Mouse (Mus musculus): ENCODE results near the gene Arl14. TPM values are rescaled to one million over a fixed set of nuclear protein-coding genes. Genes with fewer than 3 reads are reported as not detected.
A peak's percentile ranks its signal among the peaks of the same experiment; 100 is the strongest.

Arl14 gene
- polyA plus RNA-seq, 1 experiment from 2014 or later: not detected

DNA sequence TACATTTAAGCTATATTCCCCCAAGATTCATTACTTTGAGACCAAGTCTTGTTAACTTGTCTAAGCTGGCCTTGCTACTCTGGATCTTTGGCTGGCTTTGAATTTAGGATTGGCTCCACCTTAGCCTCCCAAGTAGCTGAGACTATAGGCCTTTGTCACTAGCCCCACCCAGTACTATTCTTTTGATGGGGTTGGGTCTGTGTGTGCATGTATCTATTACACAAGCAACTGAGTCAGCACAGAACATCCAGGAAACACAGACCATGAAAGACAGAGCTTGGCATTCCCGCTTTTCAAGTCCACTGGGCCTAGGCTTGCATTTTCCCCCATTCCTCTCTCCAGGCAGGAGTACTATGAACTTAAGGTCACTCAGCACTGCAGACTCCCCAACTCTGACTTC, 12.3 kb downstream of the Arl14 start:
- H3K9ac ChIP-seq (replicated peaks; ENCODE audit: low read length): no peak overlapping the region
- no peak overlapping the region for H3K4me3 ChIP-seq (ENCODE audit: low read depth, low read length)
- H3K9me3 ChIP-seq (replicated peaks; ENCODE audit: control insufficient read depth, low read length): no peaks in the 10 kb centered on the region
- ATAC-seq (replicated peaks; ENCODE audit: insufficient number of reproducible peaks, low FRiP score, low TSS enrichment, low read depth): no peak
- WGBS: 90% methylated on average over 1 of the region's 1 CpGs
- H3K4me1 ChIP-seq (ENCODE audit: control insufficient read depth, insufficient read depth, low read length): no peaks in the 10 kb centered on the region
- H3K4me2 ChIP-seq (ENCODE audit: low read depth, low read length): no peak overlapping the region
- no peaks in the 10 kb centered on the region for H3K27me3 ChIP-seq (ENCODE audit: control insufficient read depth, insufficient read depth, low read length)
- H3K27ac ChIP-seq (replicated peaks; ENCODE audit: low read depth, low read length): no peak overlapping the region
- DNase-seq (ENCODE audit: low spot score): no peak
- H3K36me3 ChIP-seq (replicated peaks; ENCODE audit: control insufficient read depth, insufficient read depth, low read depth, low read length): no peaks in the 10 kb centered on the region

DNA sequence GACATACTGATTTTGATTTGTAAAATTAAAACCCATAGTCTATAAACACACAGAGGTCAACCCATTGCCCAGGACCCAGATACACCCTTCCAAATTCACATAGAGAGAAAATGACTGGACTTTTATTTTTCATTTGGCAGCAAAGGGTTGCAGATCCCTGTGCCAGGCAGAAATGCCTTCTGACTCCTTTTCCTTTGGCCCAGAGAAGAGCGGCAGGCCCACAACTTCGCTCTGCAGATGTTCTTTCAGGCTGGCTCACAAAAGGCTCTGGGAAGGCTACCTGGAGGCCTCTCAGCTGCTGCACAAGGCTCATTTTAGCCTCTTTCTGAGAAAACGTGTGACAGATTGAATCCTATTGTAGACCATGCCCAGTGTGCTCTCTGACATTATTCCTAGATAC, 13.6 kb downstream of the Arl14 start:
- no peaks in the 10 kb centered on the region for H3K9me3 ChIP-seq (replicated peaks; ENCODE audit: control insufficient read depth, low read length)
- 77% methylated on average over 3 of the region's 3 CpGs for WGBS
- DNase-seq (ENCODE audit: low spot score) (no peak), ATAC-seq (replicated peaks; ENCODE audit: insufficient number of reproducible peaks, low FRiP score, low TSS enrichment, low read depth) (no peak)
- no peaks in the 10 kb centered on the region for H3K4me1 ChIP-seq (ENCODE audit: control insufficient read depth, insufficient read depth, low read length)
- H3K4me3 ChIP-seq (ENCODE audit: low read depth, low read length): no peak overlapping the region
- H3K27me3 ChIP-seq (ENCODE audit: control insufficient read depth, insufficient read depth, low read length): no peaks in the 10 kb centered on the region
- H3K27ac ChIP-seq (replicated peaks; ENCODE audit: low read depth, low read length): no peak overlapping the region
- H3K9ac ChIP-seq (replicated peaks; ENCODE audit: low read length): no peak overlapping the region
- no peaks in the 10 kb centered on the region for H3K36me3 ChIP-seq (replicated peaks; ENCODE audit: control insufficient read depth, insufficient read depth, low read depth, low read length)
- H3K4me2 ChIP-seq (ENCODE audit: low read depth, low read length): no peak overlapping the region

DNA sequence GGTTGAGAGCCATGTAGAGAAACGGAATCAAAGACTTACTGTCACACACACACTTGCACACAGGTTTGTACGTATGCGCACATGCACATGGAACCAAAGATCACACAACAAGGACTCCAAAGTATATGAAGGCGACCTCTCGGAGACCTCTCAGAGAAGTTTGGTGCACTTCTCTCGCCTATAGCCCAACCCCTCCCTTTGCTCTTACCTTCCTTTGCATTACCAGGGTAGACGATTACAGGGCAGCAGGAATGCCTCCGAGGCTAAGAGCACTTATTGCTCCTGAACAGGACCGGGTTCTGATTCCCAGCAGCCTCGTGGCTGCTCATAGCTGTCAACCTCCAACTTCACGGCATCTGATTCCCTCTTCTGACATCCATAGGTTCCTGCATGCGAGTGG, 14.3 kb downstream of the Arl14 start:
- DNase-seq (ENCODE audit: low spot score) (no peak), ATAC-seq (replicated peaks; ENCODE audit: insufficient number of reproducible peaks, low FRiP score, low TSS enrichment, low read depth) (no peak)
- H3K4me1 ChIP-seq (ENCODE audit: control insufficient read depth, insufficient read depth, low read length): no peaks in the 10 kb centered on the region
- no peaks in the 10 kb centered on the region for H3K36me3 ChIP-seq (replicated peaks; ENCODE audit: control insufficient read depth, insufficient read depth, low read depth, low read length)
- WGBS: 85% methylated on average over 12 of the region's 12 CpGs
- H3K9me3 ChIP-seq (replicated peaks; ENCODE audit: control insufficient read depth, low read length): no peaks in the 10 kb centered on the region
- no peaks in the 10 kb centered on the region for H3K27me3 ChIP-seq (ENCODE audit: control insufficient read depth, insufficient read depth, low read length)
- no peak overlapping the region for H3K27ac ChIP-seq (replicated peaks; ENCODE audit: low read depth, low read length)
- no peak overlapping the region for H3K4me2 ChIP-seq (ENCODE audit: low read depth, low read length)
- H3K4me3 ChIP-seq (ENCODE audit: low read depth, low read length): no peak overlapping the region
- H3K9ac ChIP-seq (replicated peaks; ENCODE audit: low read length): no peak overlapping the region

DNA sequence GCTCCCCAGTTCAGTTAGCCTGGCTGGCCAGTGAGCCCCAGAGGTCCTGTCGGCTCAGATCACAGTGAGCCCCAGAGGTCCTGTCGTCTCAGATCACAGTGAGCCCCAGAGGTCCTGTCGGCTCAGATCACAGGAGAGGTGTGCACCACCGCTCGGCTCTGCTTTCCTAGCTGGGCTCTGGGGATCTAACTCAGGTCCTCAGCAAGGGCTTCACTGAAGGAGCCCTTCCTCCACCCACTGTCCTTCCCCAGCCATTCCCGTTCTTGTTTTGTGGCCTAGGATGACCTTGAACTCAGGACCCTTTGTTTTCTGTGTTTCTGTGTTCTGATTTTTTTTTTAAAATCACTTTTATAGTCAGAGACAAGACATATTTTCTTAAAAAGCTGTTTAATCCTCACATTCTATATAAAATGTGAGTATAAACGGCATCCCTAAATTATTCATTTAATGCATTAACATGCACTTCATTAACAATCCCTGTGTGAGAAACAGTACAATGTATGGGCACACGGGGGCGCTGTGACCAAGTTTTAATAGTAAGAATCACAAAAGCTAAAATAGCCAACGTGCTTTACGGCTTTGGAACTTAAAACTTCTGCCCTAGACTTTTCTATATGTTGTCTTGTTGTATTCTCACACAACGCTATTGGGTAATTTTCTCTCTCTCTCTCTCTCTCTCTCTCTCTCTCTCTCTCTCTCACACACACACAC, 16.1 kb downstream of the Arl14 start:
- Histone ChIP-seq H3K9ac (replicated peaks; ENCODE audit: low read length) (no peak overlapping the region), H3K9me3 (replicated peaks; ENCODE audit: control insufficient read depth, low read length) (no peaks in the 10 kb centered on the region), H3K36me3 (replicated peaks; ENCODE audit: control insufficient read depth, insufficient read depth, low read depth, low read length) (no peaks in the 10 kb centered on the region), H3K27me3 (ENCODE audit: control insufficient read depth, insufficient read depth, low read length) (no peaks in the 10 kb centered on the region), H3K27ac (replicated peaks; ENCODE audit: low read depth, low read length) (no peak overlapping the region), H3K4me1 (ENCODE audit: control insufficient read depth, insufficient read depth, low read length) (no peaks in the 10 kb centered on the region), H3K4me2 (ENCODE audit: low read depth, low read length) (no peak overlapping the region), H3K4me3 (ENCODE audit: low read depth, low read length) (no peak overlapping the region)
- peak; percentile 75 for DNase-seq (ENCODE audit: low spot score)
- 46% methylated on average over 12 of the region's 12 CpGs for WGBS
- ATAC-seq (replicated peaks; ENCODE audit: insufficient number of reproducible peaks, low FRiP score, low TSS enrichment, low read depth): no peak

GRCm38 (mm10) chr3:69239246-69239645, 17.0 kb downstream of the Arl14 start:
- WGBS: 78% methylated on average over 5 of the region's 5 CpGs
- no peaks in the 10 kb centered on the region for H3K36me3 ChIP-seq (replicated peaks; ENCODE audit: control insufficient read depth, insufficient read depth, low read depth, low read length)
- H3K9ac ChIP-seq (replicated peaks; ENCODE audit: low read length): no peak overlapping the region
- H3K9me3 ChIP-seq (replicated peaks; ENCODE audit: control insufficient read depth, low read length): no peaks in the 10 kb centered on the region
- H3K27me3 ChIP-seq (ENCODE audit: control insufficient read depth, insufficient read depth, low read length): no peaks in the 10 kb centered on the region
- no peak overlapping the region for H3K27ac ChIP-seq (replicated peaks; ENCODE audit: low read depth, low read length)
- no peak overlapping the region for H3K4me2 ChIP-seq (ENCODE audit: low read depth, low read length)
- ATAC-seq (replicated peaks; ENCODE audit: insufficient number of reproducible peaks, low FRiP score, low TSS enrichment, low read depth) (no peak), DNase-seq (ENCODE audit: low spot score) (no peak)
- no peak overlapping the region for H3K4me3 ChIP-seq (ENCODE audit: low read depth, low read length)
- H3K4me1 ChIP-seq (ENCODE audit: control insufficient read depth, insufficient read depth, low read length): no peaks in the 10 kb centered on the region

DNA sequence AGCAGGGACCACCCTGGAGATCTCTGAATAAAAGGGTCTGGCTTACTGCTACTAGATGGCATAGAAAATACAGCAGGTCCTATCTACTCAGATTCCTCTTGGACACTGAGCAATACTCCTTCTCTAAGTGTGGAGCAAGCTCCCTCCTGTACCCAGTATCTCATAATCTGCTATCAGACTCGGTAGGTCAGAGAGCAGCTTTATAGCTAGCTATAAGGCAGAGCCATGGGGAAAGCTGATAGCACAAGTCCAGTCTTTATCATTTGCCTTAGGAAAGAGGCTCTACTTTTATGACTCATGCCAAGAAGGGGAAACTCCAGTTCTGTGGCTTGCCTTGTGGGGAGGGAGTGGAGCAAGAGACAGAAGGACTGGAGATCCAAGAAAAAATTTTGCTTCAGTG, 18.8 kb downstream of the Arl14 start:
- no peaks in the 10 kb centered on the region for H3K27me3 ChIP-seq (ENCODE audit: control insufficient read depth, insufficient read depth, low read length)
- ATAC-seq (replicated peaks; ENCODE audit: insufficient number of reproducible peaks, low FRiP score, low TSS enrichment, low read depth): no peak
- H3K9ac ChIP-seq (replicated peaks; ENCODE audit: low read length): no peak overlapping the region
- H3K4me3 ChIP-seq (ENCODE audit: low read depth, low read length): no peak overlapping the region
- no peaks in the 10 kb centered on the region for H3K9me3 ChIP-seq (replicated peaks; ENCODE audit: control insufficient read depth, low read length)
- no peak overlapping the region for H3K27ac ChIP-seq (replicated peaks; ENCODE audit: low read depth, low read length)
- no peaks in the 10 kb centered on the region for H3K4me1 ChIP-seq (ENCODE audit: control insufficient read depth, insufficient read depth, low read length)
- no peak overlapping the region for H3K4me2 ChIP-seq (ENCODE audit: low read depth, low read length)
- H3K36me3 ChIP-seq (replicated peaks; ENCODE audit: control insufficient read depth, insufficient read depth, low read depth, low read length): no peaks in the 10 kb centered on the region
- DNase-seq (ENCODE audit: low spot score): no peak
- WGBS: 81% methylated on average over 1 of the region's 1 CpGs

DNA sequence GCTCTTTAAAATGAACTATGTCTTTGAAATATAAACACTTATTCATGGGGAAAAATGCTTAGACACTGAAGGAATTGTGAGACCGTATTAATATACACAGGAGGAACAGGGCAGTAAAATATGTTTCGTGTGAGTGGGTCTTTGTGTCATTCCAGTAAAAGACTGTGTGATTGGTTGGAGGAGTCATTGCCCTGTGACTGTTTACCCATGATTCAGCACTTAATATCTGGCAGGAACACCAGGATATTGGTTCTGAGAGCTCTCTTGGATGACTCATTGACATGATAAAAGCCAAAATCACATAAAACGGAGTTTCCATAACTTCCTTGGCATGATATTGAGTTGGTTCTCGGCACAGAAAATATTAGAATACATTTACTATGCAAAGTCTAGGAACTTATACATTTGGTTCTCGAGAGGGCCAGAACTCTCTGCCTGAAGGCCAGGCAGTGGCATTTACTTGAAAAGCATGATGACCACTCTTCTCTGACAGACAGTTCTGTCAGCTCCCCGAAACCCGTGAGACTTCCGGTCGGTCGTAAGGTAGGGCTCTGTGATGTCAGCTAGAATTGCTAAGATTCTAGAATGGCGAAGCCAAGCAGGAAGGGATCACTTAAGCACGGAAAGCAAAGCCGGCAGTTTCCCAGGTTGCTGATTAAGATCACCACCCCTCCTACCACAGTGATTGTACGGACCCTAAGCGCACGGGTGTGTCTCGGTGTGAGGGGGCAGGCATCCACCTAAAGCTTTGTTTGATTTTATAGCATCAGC, 31.1 kb downstream of the Arl14 start:
- 90% methylated on average over 17 of the region's 17 CpGs for WGBS
- Histone ChIP-seq H3K4me1 (ENCODE audit: control insufficient read depth, insufficient read depth, low read length) (no peaks in the 10 kb centered on the region), H3K36me3 (replicated peaks; ENCODE audit: control insufficient read depth, insufficient read depth, low read depth, low read length) (no peaks in the 10 kb centered on the region), H3K27ac (replicated peaks; ENCODE audit: low read depth, low read length) (no peak overlapping the region), H3K9me3 (replicated peaks; ENCODE audit: control insufficient read depth, low read length) (no peaks in the 10 kb centered on the region), H3K4me3 (ENCODE audit: low read depth, low read length) (no peak overlapping the region), H3K4me2 (ENCODE audit: low read depth, low read length) (no peak overlapping the region), H3K27me3 (ENCODE audit: control insufficient read depth, insufficient read depth, low read length) (no peaks in the 10 kb centered on the region), H3K9ac (replicated peaks; ENCODE audit: low read length) (no peak overlapping the region)
- DNase-seq (ENCODE audit: low spot score) (no peak), ATAC-seq (replicated peaks; ENCODE audit: insufficient number of reproducible peaks, low FRiP score, low TSS enrichment, low read depth) (no peak)

GRCm38 (mm10) chr3:69254676-69255075, 32.5 kb downstream of the Arl14 start:
- no peak for ATAC-seq (replicated peaks; ENCODE audit: insufficient number of reproducible peaks, low FRiP score, low TSS enrichment, low read depth)
- Histone ChIP-seq H3K4me3 (ENCODE audit: low read depth, low read length) (no peak overlapping the region), H3K27me3 (ENCODE audit: control insufficient read depth, insufficient read depth, low read length) (no peaks in the 10 kb centered on the region), H3K9me3 (replicated peaks; ENCODE audit: control insufficient read depth, low read length) (no peaks in the 10 kb centered on the region), H3K27ac (replicated peaks; ENCODE audit: low read depth, low read length) (no peak overlapping the region), H3K4me2 (ENCODE audit: low read depth, low read length) (no peak overlapping the region), H3K4me1 (ENCODE audit: control insufficient read depth, insufficient read depth, low read length) (no peaks in the 10 kb centered on the region), H3K9ac (replicated peaks; ENCODE audit: low read length) (no peak overlapping the region), H3K36me3 (replicated peaks; ENCODE audit: control insufficient read depth, insufficient read depth, low read depth, low read length) (no peaks in the 10 kb centered on the region)
- DNase-seq (ENCODE audit: low spot score): no peak
- WGBS: 79% methylated on average over 7 of the region's 7 CpGs
